Mouse (Mus musculus) cerebellum, adult 2 months (tissue): ENCODE measurements around the gene Rad51b.

Experiments
- CTCF ChIP-seq: fragments of 200-500 bp; IDR thresholded peaks from 2 replicates; pipeline ENCODE4 v1.5.1; 2011; ENCODE audit warnings: low read depth, mild to moderate bottlenecking, control low read depth, low read length, moderate library complexity, borderline replicate concordance; ENCODE audit not compliant: insufficient read depth
- POLR2A ChIP-seq: fragments of 200-500 bp; IDR thresholded peaks from 2 replicates; pipeline ENCODE4 v1.6.1; 2011; ENCODE audit warnings: low read length, control low read depth, borderline replicate concordance; ENCODE audit not compliant: insufficient read depth

GRCm38 (mm10) chr12:79512205-79512886, 215.3 kb downstream of the Rad51b start:
- no peak for TF ChIP-seq CTCF
- no peak for TF ChIP-seq POLR2A
